Mouse (Mus musculus): ENCODE measurements around the gene Irak3. TPM values are rescaled to one million over a fixed set of nuclear protein-coding genes. Genes with fewer than 3 reads are reported as not detected.

Irak3 gene
- total and polyA plus RNA-seq, 2 experiments from 2014 or later: 0.13 to 0.33 TPM

DNA sequence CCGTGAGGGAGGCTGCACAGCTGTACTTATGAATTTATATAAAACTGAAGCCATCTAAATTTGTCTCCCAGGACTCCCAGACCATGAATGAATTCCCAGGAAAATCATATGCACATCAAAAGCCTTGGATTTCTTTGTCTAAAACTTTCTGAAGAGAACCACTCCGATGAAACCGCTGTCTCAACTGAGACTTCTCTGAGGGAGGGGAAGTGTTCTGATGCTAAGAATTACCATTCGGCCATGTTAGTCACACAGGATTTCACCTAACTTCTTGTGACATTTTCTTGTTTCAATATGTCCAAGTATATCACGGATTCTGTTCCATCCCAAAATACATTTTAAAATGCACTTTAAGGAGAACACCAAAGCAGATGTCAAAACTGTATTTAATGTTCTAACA is 32.1 kb downstream of the Irak3 start:
- DNase-seq: no peak
- H3K9ac ChIP-seq: no peak overlapping the region
- no peaks in the 10 kb centered on the region for H3K4me1 ChIP-seq (ENCODE audit: insufficient read depth)
- no peak overlapping the region for H3K4me2 ChIP-seq (ENCODE audit: low read depth)
- no peak overlapping the region for H3K4me3 ChIP-seq (ENCODE audit: low read depth, low read length)
- no peak overlapping the region for H3K27ac ChIP-seq (ENCODE audit: low read depth, low read length)
- 78% methylated on average over 5 of the region's 5 CpGs for WGBS
- no peak for TF ChIP-seq CTCF (IDR thresholded peaks at IDR 0.05; ENCODE audit: low read depth)
- H3K36me3 ChIP-seq (ENCODE audit: insufficient read depth): no peaks in the 10 kb centered on the region
- H3K9me3 ChIP-seq (ENCODE audit: low read length): no peaks in the 10 kb centered on the region
- H3K27me3 ChIP-seq (ENCODE audit: insufficient read depth, low read length): no peaks in the 10 kb centered on the region
- no peak for ATAC-seq

DNA sequence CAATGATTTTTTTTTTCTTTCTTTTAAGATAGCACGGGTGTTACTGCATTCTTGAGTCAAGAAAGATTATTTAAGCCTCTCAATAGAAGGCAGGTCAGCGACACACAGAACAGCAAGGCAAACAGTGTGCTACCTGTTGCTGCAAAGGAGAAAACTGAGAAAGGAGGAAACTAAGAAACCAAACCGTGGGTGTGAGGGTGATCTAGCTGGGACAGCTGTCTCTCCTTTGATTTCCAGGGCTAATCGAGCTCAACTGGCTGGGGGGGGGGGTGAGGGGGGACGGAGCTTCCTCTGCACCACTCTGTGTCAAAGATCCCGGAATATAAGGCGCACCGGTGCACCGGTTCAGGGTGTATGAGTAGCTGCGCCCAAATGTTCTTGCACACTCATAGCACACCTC is 32.9 kb downstream of the Irak3 start:
- H3K4me2 ChIP-seq (ENCODE audit: low read depth): no peak overlapping the region
- DNase-seq (no peak), ATAC-seq (no peak)
- H3K27me3 ChIP-seq (ENCODE audit: insufficient read depth, low read length): no peaks in the 10 kb centered on the region
- H3K4me3 ChIP-seq (ENCODE audit: low read depth, low read length): no peak overlapping the region
- WGBS: 65% methylated on average over 10 of the region's 10 CpGs
- no peak overlapping the region for H3K9ac ChIP-seq
- no peaks in the 10 kb centered on the region for H3K9me3 ChIP-seq (ENCODE audit: low read length)
- H3K36me3 ChIP-seq (ENCODE audit: insufficient read depth): no peaks in the 10 kb centered on the region
- H3K27ac ChIP-seq (ENCODE audit: low read depth, low read length): no peak overlapping the region
- no peak for TF ChIP-seq CTCF (IDR thresholded peaks at IDR 0.05; ENCODE audit: low read depth)
- H3K4me1 ChIP-seq (ENCODE audit: insufficient read depth): no peaks in the 10 kb centered on the region

DNA sequence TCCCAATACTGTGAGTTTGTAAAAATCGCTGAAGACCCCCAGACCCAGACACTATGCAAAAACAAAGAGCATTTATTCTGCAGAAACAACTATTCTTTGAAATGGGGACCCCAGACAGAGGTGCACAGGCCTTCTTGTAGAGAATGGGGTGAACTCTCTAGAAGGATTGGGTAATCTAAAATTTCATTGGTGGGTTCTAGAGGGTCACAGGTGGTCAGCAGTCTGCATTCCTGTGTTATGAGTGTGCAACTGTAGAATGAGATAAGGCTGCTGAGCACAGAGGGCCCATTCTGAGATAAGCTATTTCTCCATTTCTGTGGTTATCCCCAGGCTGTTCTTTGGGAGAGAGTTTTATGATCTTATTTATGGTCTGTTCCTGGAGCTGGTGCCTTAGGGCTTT is 33.9 kb downstream of the Irak3 start:
- Histone ChIP-seq H3K4me2 (ENCODE audit: low read depth) (no peak overlapping the region), H3K4me1 (ENCODE audit: insufficient read depth) (no peaks in the 10 kb centered on the region), H3K27ac (ENCODE audit: low read depth, low read length) (no peak overlapping the region), H3K4me3 (ENCODE audit: low read depth, low read length) (no peak overlapping the region), H3K9me3 (ENCODE audit: low read length) (no peaks in the 10 kb centered on the region), H3K36me3 (ENCODE audit: insufficient read depth) (no peaks in the 10 kb centered on the region), H3K9ac (no peak overlapping the region), H3K27me3 (ENCODE audit: insufficient read depth, low read length) (no peaks in the 10 kb centered on the region)
- ATAC-seq: no peak
- WGBS: 76% methylated on average over 1 of the region's 1 CpGs
- no peak for DNase-seq
- no peak for TF ChIP-seq CTCF (IDR thresholded peaks at IDR 0.05; ENCODE audit: low read depth)

DNA sequence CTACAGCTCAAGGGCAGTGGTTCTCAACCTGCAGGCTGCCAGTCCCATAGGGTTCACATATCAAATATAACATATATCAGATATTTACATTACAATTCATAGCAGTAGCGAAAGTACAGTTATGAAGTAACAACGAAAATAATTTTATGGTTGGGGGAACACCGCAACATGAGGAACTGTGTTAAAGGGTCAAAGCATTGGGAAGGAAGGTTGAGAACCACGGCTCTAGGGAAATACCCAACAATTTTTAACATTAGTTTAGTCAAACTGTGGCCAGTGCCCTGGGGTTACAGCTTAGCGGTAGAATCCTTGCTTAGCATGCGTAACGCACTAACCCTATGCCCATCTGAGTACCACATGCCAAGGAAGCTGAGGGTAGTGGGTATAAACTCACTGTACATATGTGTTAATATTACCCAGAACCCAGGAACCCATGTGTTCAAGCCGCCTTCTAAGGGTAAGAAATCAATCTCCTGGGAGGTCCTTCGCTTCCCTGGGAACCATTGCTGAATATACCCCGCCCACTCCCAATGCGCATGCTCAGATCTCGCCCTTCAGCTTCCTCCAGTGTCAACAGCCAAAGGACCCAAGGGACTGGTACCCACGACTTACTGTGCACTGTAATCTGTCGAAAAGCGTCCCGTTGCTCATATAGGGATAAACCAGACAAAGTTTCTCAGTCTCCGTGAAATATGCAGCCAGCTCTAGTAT is 36.0 kb downstream of the Irak3 start:
- no peak overlapping the region for H3K9ac ChIP-seq
- no peaks in the 10 kb centered on the region for H3K4me1 ChIP-seq (ENCODE audit: insufficient read depth)
- H3K9me3 ChIP-seq (ENCODE audit: low read length): no peaks in the 10 kb centered on the region
- no peak for TF ChIP-seq CTCF (IDR thresholded peaks at IDR 0.05; ENCODE audit: low read depth)
- H3K4me3 ChIP-seq (ENCODE audit: low read depth, low read length): no peak overlapping the region
- no peak overlapping the region for H3K4me2 ChIP-seq (ENCODE audit: low read depth)
- H3K27ac ChIP-seq (ENCODE audit: low read depth, low read length): no peak overlapping the region
- DNase-seq (no peak), ATAC-seq (no peak)
- H3K27me3 ChIP-seq (ENCODE audit: insufficient read depth, low read length): no peaks in the 10 kb centered on the region
- no peaks in the 10 kb centered on the region for H3K36me3 ChIP-seq (ENCODE audit: insufficient read depth)
- WGBS: 91% methylated on average over 17 of the region's 17 CpGs

DNA sequence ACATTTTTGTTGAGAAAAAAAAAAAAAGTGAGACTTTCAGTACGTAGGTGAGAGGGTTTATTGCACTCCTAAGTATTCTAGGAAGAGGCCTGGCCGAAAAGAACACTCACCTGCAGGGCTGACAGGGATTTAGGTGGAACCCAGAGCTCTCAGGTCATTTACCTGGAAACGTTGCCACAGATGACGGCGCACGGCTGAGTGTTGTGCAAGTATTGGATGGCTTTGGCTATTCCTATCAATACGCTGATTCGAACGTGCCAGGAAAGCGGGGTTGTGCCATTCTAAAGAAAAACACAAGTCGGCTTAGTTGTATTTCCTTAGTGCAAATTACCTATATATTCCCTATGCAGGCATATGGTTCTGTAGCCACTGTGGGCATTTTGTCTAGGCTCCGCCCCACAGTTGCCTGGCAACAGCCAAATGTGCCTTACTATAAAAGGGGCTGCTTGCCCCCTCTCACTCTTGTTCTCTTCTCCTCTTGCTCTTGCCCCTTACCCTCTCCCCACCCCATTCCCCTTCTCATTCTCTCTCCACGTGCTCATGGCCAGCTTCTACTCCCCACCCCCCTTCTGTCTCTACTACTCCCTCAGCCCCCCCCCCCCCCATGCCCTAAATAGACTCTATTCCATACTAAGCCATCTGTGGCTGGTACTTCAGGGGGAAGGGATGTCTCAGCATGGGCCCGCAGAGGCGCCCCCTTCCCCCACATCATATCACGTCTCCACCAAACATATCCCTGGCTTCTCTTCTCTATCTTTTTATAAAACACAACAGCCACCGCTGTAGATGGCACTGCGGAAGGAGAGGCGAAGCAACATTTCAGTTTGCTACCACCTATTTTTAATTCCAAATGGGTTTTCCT is 36.8 kb downstream of the Irak3 start:
- no peaks in the 10 kb centered on the region for H3K4me1 ChIP-seq (ENCODE audit: insufficient read depth)
- ATAC-seq (peak; percentile 23; the same call in 1 of the 2 replicates), DNase-seq (peak; percentile 9)
- H3K4me2 ChIP-seq (ENCODE audit: low read depth): no peak overlapping the region
- TF ChIP-seq CTCF (IDR thresholded peaks at IDR 0.05; ENCODE audit: low read depth): no peak
- no peak overlapping the region for H3K4me3 ChIP-seq (ENCODE audit: low read depth, low read length)
- no peaks in the 10 kb centered on the region for H3K9me3 ChIP-seq (ENCODE audit: low read length)
- no peaks in the 10 kb centered on the region for H3K36me3 ChIP-seq (ENCODE audit: insufficient read depth)
- 84% methylated on average over 19 of the region's 19 CpGs for WGBS
- no peak overlapping the region for H3K27ac ChIP-seq (ENCODE audit: low read depth, low read length)
- H3K9ac ChIP-seq: no peak overlapping the region
- no peaks in the 10 kb centered on the region for H3K27me3 ChIP-seq (ENCODE audit: insufficient read depth, low read length)

DNA sequence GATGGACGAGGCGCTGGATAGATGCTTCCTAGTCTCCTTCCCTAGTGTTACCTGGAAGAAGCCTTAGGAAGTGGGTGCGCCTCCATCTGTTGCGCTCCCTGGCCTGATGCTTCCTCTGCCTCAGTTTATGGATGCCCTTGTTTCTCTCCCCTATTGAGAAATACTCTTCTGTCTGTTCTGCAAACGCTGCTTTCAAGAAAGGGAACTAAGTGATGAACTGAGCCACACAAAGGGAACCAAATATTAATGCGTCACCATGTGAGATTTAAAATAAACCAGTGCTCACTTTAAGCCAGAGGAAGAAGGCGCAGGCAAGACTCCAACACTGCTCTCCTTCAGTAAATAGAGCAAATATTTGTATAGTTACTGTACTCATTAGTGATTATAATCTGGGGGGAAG is 38.4 kb downstream of the Irak3 start:
- Histone ChIP-seq H3K36me3 (ENCODE audit: insufficient read depth) (no peaks in the 10 kb centered on the region), H3K4me1 (ENCODE audit: insufficient read depth) (no peaks in the 10 kb centered on the region), H3K9ac (no peak overlapping the region), H3K27me3 (ENCODE audit: insufficient read depth, low read length) (no peaks in the 10 kb centered on the region), H3K4me3 (ENCODE audit: low read depth, low read length) (no peak overlapping the region), H3K4me2 (ENCODE audit: low read depth) (no peak overlapping the region), H3K9me3 (ENCODE audit: low read length) (no peaks in the 10 kb centered on the region), H3K27ac (ENCODE audit: low read depth, low read length) (no peak overlapping the region)
- TF ChIP-seq CTCF (IDR thresholded peaks at IDR 0.05; ENCODE audit: low read depth): no peak
- 91% methylated on average over 7 of the region's 7 CpGs for whole genome bisulfite sequencing
- ATAC-seq (no peak), DNase-seq (no peak)

DNA sequence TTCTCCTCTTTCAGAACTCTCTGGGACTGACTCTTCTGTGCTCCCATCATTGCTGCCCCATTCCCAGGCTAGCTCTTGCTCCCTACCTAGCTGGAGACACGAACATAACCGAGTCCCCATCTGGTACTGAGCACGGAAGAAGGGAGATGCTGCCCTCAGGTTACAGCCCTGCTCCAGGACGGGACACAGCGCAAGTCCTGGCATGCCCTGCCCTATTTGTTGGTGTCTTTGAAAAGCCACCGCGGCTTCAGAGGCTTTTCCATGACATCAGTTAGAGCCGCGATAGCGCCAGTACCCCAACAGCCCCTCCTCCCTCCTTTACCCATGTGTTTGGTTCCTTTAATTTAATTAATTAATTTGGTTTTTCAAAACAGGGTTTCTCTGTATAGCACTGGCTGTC is 39.1 kb downstream of the Irak3 start:
- no peaks in the 10 kb centered on the region for H3K27me3 ChIP-seq (ENCODE audit: insufficient read depth, low read length)
- no peak overlapping the region for H3K4me3 ChIP-seq (ENCODE audit: low read depth, low read length)
- no peaks in the 10 kb centered on the region for H3K4me1 ChIP-seq (ENCODE audit: insufficient read depth)
- DNase-seq (no peak), ATAC-seq (no peak)
- H3K4me2 ChIP-seq (ENCODE audit: low read depth): no peak overlapping the region
- TF ChIP-seq CTCF (IDR thresholded peaks at IDR 0.05; ENCODE audit: low read depth): no peak
- H3K27ac ChIP-seq (ENCODE audit: low read depth, low read length): no peak overlapping the region
- H3K36me3 ChIP-seq (ENCODE audit: insufficient read depth): no peaks in the 10 kb centered on the region
- 88% methylated on average over 10 of the region's 10 CpGs for WGBS
- H3K9ac ChIP-seq: no peak overlapping the region
- H3K9me3 ChIP-seq (ENCODE audit: low read length): no peaks in the 10 kb centered on the region
